Mouse (Mus musculus): ENCODE data around the gene Taok3.
A peak's percentile ranks its signal among the peaks of the same experiment; 100 is the strongest.

The Taok3 gene

DNA sequence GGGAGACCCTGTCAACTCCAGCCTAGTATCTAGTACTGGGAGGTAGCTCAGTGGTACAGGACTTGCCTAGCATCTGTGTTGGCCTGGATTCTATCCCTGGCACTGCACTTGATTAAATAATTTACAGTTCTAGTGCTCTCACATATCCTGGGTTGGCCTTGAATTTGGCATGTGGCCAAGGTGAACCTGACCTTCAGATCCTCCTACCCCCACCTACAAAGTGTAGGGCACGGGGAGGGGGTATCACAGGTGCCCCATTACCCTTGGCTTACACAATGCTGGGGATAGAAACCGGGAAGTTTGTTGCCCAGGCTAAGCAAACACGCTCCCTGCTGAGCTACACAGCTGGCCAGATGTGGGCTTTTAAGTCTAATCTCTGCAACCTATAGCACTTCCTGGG is 183.0 kb downstream of the Taok3 start:
- DNase-seq (ENCODE audit: low spot score) = no peak

DNA sequence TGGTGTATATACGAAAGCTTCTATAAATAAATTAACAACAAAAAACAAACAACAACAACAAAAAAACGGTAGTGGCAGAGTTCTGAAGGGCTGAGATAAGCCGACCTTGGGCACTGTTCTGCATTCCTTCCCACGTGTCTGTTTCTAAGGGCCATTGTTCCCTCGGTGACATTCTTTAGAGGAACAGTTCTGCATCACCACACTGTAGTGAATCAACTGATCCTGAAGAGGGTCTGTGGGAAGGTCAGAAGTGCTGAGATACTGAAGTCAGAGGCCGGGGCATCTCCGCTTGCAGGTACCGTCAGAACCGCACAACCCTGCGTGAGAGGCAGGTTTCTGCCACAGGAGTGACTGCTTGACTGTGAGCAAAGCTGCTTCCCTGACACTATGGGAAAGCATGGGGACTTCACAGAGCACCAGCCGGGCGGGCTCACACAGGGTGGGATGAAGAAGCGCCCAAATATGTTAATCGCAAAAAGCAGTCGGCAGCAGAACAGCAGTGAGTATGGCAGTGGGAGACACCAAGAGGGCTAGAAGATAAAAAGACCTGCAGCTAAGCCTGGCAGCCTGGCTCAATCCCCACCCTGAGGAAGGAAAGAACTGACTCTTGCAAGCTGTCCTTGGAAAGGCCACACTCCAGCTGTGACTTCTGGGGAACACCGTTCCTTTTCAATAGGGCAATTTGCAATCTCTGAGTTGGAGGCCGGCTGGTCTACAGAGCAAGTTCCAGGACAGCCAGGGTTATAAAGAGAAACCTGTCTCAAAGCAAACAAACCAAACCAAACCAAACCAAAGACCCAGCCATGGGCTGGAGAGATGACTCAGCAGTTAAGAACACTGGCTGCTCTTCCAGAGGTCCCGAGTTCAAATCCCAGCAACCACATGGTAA is 184.0 kb downstream of the Taok3 start:
- no peak for DNase-seq (ENCODE audit: low spot score)

DNA sequence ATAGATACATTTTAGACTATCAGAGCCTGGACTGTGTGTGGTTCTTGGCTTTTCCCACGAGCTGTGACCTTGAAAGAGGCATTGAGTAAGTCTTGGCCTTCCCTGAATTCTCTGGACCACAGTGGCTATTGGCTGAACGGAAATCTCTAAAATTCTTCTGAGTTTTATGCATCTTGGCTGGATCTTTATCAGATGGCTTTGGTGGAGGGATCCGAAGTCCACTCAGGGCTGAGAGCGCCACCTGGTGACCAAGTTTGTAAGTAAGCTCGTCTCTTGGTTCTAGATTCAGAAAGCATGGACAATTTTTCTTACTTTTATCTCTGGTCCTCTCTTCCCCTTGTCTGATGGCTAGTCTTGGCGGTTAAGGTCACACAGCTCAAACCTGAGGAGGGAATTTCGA is 185.0 kb downstream of the Taok3 start:
- peak; percentile 97 for DNase-seq (ENCODE audit: low spot score)

DNA sequence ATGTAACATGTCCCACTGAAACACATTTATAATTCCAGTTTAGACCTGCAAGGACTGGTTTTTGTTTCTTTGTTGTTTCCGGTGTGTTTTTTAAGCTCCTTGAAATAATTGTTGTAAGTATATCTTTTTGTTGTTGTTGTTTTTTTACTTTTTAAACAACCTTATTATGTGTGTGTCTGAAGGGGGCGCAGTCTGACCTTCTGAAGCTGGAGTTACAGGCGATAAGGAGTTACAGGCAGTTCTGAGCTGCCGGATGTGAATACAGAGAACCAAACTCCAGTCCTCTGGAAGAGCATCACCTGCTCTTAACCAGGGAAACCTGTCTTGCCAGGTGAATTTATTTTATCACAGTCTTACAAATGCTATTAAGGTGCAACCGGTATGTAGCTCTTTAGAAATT is 185.8 kb downstream of the Taok3 start:
- no peak for DNase-seq (ENCODE audit: low spot score)

DNA sequence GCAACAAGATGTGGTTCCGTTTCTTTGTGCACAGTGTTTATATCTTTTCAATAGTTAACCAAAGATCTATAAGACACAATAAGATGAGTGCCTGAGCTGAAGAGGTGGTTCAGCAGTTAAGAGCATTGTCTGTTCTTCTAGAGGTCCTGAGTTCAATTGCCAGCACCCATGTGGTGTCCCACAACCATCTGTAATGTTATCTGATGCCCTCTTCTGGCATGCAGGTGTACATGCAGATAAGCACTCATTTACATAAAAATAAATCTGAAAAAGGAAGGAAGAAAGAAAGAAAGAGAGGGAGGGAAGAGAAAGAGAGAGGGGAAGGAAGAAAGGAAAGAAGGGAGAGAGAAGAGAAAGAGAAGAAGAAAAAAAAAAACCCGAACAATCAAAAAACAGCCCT is 186.9 kb downstream of the Taok3 start:
- DNase-seq (ENCODE audit: low spot score) = no peak

DNA sequence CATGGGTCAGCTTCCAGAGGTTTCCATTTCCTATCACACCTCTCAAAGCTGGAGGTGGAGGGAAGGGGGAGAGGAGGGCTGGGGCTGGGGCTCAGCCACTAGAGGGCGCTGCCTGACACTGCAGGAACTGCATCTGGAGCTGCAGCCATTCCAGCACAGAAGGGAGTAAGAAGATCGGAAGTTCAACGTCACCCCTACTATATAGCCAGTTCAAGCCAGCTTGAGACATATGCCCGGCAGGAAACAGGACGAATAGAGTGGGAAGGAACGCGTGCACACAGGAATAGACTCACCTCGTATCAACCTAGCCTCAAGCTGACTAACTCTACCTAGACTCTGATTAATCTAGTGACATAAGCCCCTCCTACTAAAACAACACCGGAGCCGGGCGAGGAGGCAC is 187.8 kb downstream of the Taok3 start:
- peak; percentile 92 for DNase-seq (ENCODE audit: low spot score)

DNA sequence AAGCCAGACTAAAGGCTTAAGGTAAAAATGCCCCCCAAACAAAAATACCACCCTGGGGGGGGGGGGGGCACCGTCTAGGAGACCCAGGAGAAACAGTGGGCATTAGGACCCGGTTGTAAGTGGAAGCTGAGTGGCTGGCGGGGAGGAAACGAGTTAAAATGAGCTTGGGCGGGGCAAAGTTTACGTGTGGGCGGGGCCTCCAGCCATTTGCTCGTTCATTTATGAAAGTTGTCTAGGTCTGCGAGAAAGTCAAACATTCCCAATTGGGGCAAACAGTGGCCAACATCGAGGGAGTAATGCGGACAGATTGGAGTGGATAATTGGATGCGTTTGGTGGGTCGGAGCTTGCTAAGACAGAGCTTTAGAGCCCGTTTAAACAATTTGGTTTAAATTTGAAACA is 193.5 kb downstream of the Taok3 start:
- DNase-seq (ENCODE audit: low spot score) = peak; percentile 85

DNA sequence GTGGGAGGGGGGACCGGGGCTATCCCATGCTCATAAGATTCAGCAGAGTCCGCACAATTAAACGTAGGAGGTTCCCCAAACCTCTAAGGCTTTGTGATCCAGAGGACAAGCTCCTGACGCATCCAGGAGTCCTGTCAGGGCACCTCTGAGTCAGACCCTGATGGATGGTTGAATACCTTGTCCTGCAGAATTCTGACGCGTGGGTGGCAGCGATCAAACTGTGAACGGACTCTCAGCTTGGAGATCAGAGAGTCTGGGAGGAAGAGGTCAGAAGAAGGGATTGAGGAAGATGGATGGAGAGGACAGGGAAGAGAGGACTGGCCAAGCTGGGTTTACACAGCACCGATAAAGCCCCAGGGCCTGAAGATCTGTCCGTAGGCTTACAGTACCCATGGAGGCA is 194.0 kb downstream of the Taok3 start:
- DNase-seq (ENCODE audit: low spot score) = no peak

DNA sequence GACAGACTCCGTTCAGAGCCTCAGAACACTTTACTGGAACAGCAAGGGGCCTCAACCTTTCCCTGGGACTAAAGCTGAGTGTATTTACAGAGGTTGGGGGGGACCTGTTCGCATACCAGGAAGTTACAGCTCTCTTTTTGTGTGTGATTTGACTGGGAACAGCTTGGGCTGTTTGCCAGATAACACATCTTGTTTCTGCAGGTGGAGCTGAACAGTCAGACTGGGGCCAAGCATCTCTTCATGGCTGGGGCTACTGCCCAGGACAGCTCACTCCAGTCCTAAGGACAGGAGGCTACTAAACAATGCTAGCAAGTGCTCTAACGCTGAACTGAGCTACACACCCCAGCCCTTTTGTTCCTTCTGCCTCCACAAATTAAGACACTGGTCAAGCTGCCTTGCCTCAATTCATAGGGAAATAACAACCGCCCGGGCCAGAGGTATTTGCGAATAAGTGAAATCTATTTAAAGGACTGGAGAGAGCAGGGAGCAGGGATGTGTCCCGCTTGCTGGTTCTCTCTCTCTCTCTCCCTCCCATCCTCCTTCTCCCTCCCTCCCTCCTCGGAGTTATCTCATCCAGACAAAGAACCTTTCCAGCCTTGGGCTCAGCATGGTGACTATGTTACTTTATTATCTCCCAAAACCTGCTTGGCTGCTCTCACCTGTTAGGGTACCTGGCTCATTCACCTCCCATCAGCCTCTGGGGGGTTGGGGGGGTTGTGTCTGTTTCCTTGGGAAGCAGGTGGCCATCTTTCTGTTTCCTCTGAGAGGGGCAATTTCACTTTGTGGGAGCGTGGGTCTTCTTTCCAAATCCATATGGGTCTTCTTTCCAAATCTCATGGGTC is 194.9 kb downstream of the Taok3 start:
- no peak for DNase-seq (ENCODE audit: low spot score)

DNA sequence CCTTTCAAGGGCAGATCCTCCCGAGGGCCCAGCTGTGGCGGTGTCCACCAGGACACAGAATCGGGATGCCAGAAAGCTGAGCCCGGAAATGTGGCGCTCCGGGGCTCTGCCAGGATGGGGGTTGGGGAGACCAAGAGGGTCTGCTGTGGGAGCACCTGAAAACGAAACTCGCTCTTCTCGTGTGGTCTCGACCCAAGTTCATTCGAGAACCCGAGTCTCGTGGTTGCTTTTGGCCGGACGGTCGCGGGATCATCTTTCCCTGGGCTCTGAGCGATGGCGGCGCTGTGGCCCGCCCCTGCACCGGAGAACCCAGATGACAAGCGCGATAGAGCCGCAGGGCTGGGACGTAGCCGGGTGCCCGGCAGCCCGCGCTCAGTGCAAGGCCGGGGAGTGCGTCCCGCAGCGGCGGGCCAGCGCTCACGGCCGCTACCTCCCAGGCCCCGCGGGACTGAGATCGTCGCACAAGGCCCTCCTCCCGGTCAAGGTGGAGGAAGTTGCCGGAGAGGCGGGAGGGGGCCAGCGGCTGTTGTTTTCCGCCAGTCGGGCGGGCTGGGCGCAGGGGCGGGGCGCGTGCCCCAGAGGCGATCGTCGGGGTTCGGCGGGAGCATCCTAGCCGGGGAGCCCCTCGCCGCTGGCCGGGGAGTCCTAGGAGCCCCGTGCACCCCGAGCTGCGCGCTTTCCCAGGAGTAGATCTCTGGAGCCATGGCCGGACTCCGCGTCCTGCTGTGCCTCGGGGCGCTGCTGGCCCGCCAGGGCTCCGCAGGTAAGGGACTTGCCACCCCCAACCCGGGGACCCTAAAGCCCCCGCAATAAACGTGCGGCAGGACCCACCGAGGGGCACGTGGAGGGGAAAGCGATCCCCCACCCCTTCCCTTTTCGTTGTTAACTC is 199.1 kb downstream of the Taok3 start, which contains the start of gene Vsig10:
Gene Vsig10, plus strand, starts transcription at position 343 of the 889 bp plus-strand sequence.
- DNase-seq (ENCODE audit: low spot score) = peak; percentile 79

DNA sequence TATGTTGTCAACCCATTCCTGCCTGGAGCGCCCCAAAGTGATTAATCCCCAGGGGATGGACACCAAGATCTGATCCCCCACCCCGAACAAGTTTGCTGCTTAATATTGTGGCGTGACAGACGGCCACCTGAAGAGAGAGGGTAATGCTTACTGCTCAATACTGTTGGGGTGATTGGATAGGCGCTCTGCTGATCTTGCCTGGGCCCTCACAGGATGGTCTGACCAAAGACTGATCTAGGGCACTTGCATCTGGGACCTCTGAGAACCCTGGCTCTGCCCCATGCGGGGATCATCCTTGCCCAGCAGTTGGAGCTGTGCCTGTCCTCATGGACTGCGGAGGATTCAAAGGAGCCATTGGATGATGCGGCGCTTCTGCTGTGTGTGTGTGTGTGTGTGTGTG is 203.8 kb downstream of the Taok3 start:
- DNase-seq (ENCODE audit: low spot score) = no peak

Data from testis, postnatal 10 days (tissue).